In genomic region chr17:29022230-29022819, GRCm38 (mm10) we compare ENCODE assay signal across 8 mouse cellular contexts. TPM values are rescaled to one million over a fixed set of nuclear protein-coding genes. Genes with fewer than 3 reads are reported as not detected.
DNase-seq lines count a peak whose midpoint lies in the region; ATAC-seq and TF ChIP-seq lines count a peak whose summit lies in the region.

No protein-coding gene starts in this region.

- H3K4me3 ChIP-seq in testis, adult 2 months (ENCODE audit: control insufficient read depth, low read depth, low read length), result no peak overlapping the region; the same call in 1 of the 2 replicates
- no peak overlapping the region for H3K4me3 ChIP-seq in intestine, embryonic 14.5 days (ENCODE audit: low read depth, low read length)
- H3K4me3 ChIP-seq in midbrain, embryonic 14.5 days (replicated peaks; ENCODE audit: low read depth, low read length), result no peak overlapping the region

- 0 out of 2 replicates have a peak overlapping the region, but pooled peaks have one; percentile 5 for H3K4me2 ChIP-seq in intestine, embryonic 14.5 days (ENCODE audit: low read length)
- peak overlapping the region; percentile 26; the same call in 1 of the 2 replicates for H3K4me2 ChIP-seq in midbrain, embryonic 14.5 days (ENCODE audit: low read length)

- DNase-seq in embryo, embryonic 10 days (ENCODE audit: low spot score), result peak; percentile 56
- no peak for DNase-seq in embryo, embryonic 11 days
- no peak for DNase-seq in testis, postnatal 14 days (ENCODE audit: low spot score)
- DNase-seq in intestine, embryonic 14.5 days (ENCODE audit: low spot score), result peak; percentile 70
- peak; percentile 59 for DNase-seq in midbrain, embryonic 14.5 days
- no peak for DNase-seq in right cerebral cortex, adult 2 months (ENCODE audit: low spot score in 2 of 2)
- no peak for DNase-seq in cerebellum, adult 18-20 months

- H3K9me3 ChIP-seq in intestine, embryonic 14.5 days (ENCODE audit: control insufficient read depth, low read length), result no peaks in the 10 kb centered on the region
- H3K9me3 ChIP-seq in midbrain, embryonic 14.5 days (ENCODE audit: control insufficient read depth, low read length), result no peaks in the 10 kb centered on the region

- no peak for ATAC-seq in intestine, embryonic 14.5 days (replicated peaks; ENCODE audit: low FRiP score, low TSS enrichment, low read depth)
- no peak for ATAC-seq in midbrain, embryonic 14.5 days (ENCODE audit: low FRiP score, low TSS enrichment)

- H3K9ac ChIP-seq in intestine, embryonic 14.5 days (ENCODE audit: low read length), result no peak overlapping the region
- H3K9ac ChIP-seq in midbrain, embryonic 14.5 days (replicated peaks; ENCODE audit: low read length), result no peak overlapping the region

- no peak overlapping the region for H3K27ac ChIP-seq in testis, adult 2 months (ENCODE audit: control insufficient read depth, insufficient read depth, low read depth, low read length)
- no peak overlapping the region for H3K27ac ChIP-seq in intestine, embryonic 14.5 days (ENCODE audit: low read depth)
- no peak overlapping the region for H3K27ac ChIP-seq in midbrain, embryonic 14.5 days (replicated peaks; ENCODE audit: low read depth, low read length)

- peak; percentile 49; the same call in 1 of the 2 replicates for TF ChIP-seq CTCF in testis, adult 2 months (IDR thresholded peaks at IDR 0.05; ENCODE audit: control insufficient read depth, insufficient read depth, insufficient replicate concordance, low read depth, low read length)

- H3K36me3 ChIP-seq in testis, adult 2 months (ENCODE audit: control insufficient read depth, insufficient read depth, low read length), result no peaks in the 10 kb centered on the region
- H3K36me3 ChIP-seq in intestine, embryonic 14.5 days (ENCODE audit: control insufficient read depth, insufficient read depth, low read length), result no peaks in the 10 kb centered on the region
- no peaks in the 10 kb centered on the region for H3K36me3 ChIP-seq in midbrain, embryonic 14.5 days (ENCODE audit: control insufficient read depth, insufficient read depth, low read length)

- 28% methylated on average over 15 of the region's 15 CpGs for WGBS in intestine, embryonic 14.5 days
- 26% methylated on average over 15 of the region's 15 CpGs for WGBS in midbrain, embryonic 14.5 days

- no peak for TF ChIP-seq POLR2A in testis, adult 2 months (IDR thresholded peaks at IDR 0.05; ENCODE audit: control insufficient read depth, low read depth, low read length)

- no peaks in the 10 kb centered on the region for H3K27me3 ChIP-seq in testis, adult 2 months (ENCODE audit: control insufficient read depth, insufficient read depth, low read length)
- no peaks in the 10 kb centered on the region for H3K27me3 ChIP-seq in intestine, embryonic 14.5 days (replicated peaks; ENCODE audit: control insufficient read depth, insufficient read depth, low read length)
- H3K27me3 ChIP-seq in midbrain, embryonic 14.5 days (ENCODE audit: control insufficient read depth, insufficient read depth, low read length), result no peaks in the 10 kb centered on the region

- H3K4me1 ChIP-seq in testis, adult 2 months (ENCODE audit: control insufficient read depth, insufficient read depth, low read length), result peaks cover 8% of the 10 kb centered on the region
- H3K4me1 ChIP-seq in intestine, embryonic 14.5 days (replicated peaks; ENCODE audit: control insufficient read depth, insufficient read depth, low read length), result peaks cover 29% of the 10 kb centered on the region
- H3K4me1 ChIP-seq in midbrain, embryonic 14.5 days (ENCODE audit: control insufficient read depth, insufficient read depth, low read length), result 0 out of 2 replicates have a peak, but pooled peaks cover 2% of the 10 kb centered on the region

RNA-seq across cellular contexts. Expression of gene Srsf3, which starts 10.1 kb away (rescaled TPM):
- 75.4 and 83.4 TPM in 2 replicates for polyA plus RNA-seq in testis, adult 2 months (2012; rRNA removed)
- polyA plus RNA-seq in intestine, embryonic 14.5 days (2014; fragmentation: Nextera tagmentation; extraction: Ambion mirVana), result 585 and 647 TPM in 2 replicates
- polyA plus RNA-seq in midbrain, embryonic 14.5 days (2014; fragmentation: Nextera tagmentation; extraction: Ambion mirVana), result 486 and 559 TPM in 2 replicates

RNA-seq across cellular contexts. Expression of gene Stk38, which starts 14.5 kb away (rescaled TPM):
- 33.9 and 43.7 TPM in 2 replicates for polyA plus RNA-seq in testis, adult 2 months (2012; rRNA removed)
- polyA plus RNA-seq in intestine, embryonic 14.5 days (2014; fragmentation: Nextera tagmentation; extraction: Ambion mirVana), result 91.6 and 108 TPM in 2 replicates
- polyA plus RNA-seq in midbrain, embryonic 14.5 days (2014; fragmentation: Nextera tagmentation; extraction: Ambion mirVana), result 74.8 and 102 TPM in 2 replicates

Comparison
In these comparisons a context has a peak if more than half of its experiments do, and no peak if none do; other contexts are left out.
1. DNase-seq: peak in embryo, embryonic 10 days (single experiment), intestine, embryonic 14.5 days (single experiment) and midbrain, embryonic 14.5 days (single experiment); none in embryo, embryonic 11 days (single experiment), testis, postnatal 14 days (single experiment), right cerebral cortex, adult 2 months (0 of 2) and cerebellum, adult 18-20 months (0 of 2).